Mouse (Mus musculus): ENCODE measurements around the gene Atrip. TPM values are rescaled to one million over a fixed set of nuclear protein-coding genes. Genes with fewer than 3 reads are reported as not detected.

Atrip gene
- polyA plus RNA-seq (2021; fragmentation: Nextera tagmentation), result 19.7 and 20.0 TPM in 2 replicates
- long read RNA-seq, experiment 1, full-length matches to known transcripts, result 24 of 52 reads
- long read RNA-seq, experiment 1, partial matches to known transcripts, result 19 of 52 reads
- long read RNA-seq, experiment 1, other reads (novel, unspliced or antisense), result 9 of 52 reads
- long read RNA-seq, experiment 2, full-length matches to known transcripts, result 122 of 198 reads
- long read RNA-seq, experiment 2, partial matches to known transcripts, result 42 of 198 reads
- long read RNA-seq, experiment 2, other reads (novel, unspliced or antisense), result 34 of 198 reads

DNA sequence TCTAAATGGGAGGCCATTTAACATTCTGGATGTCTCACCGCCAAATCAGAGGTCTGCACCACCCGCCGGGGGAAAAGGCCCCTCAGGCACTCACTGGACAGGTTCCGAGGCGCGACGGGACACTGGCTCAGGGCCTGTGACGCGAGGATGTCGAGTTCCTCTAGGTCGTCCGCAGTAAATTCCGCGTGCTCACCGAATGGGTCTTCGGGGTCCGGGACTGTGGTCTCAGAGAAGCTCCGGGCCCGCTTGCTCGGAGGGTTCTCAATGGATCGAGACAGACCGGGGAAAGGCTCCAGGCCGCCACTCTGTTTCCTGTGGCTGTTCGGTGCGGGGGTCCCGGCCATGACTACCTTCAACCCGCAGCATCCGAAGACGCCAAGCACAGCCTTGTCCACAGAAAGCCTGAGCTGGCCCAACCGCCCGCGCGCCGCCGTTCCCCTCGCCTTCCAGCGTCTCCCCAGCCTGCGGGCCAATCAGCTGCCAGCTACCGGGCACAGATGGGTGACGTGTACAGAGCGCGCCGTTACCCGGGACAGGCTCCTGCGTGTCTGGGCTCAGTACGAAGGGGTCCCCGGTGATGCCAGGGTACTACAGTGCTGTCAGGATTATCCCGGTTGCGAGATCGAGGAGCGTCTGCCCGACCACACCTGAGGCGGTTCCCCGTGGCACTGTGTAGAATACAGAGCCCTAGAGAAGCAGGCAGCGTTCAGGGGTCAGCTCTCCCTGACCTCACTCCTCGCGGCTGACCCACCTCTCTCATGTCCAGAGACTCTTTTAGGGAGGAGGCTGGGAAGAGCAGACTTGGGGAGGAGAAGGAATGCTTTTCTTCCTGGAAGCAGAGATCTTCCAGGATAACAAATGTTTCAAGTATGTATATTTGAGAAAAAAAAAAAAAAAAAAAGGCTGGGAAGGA lies at the start of gene Atrip:
Atrip (minus strand) TSS at position 464 of the 913 bp plus-strand sequence.

DNA sequence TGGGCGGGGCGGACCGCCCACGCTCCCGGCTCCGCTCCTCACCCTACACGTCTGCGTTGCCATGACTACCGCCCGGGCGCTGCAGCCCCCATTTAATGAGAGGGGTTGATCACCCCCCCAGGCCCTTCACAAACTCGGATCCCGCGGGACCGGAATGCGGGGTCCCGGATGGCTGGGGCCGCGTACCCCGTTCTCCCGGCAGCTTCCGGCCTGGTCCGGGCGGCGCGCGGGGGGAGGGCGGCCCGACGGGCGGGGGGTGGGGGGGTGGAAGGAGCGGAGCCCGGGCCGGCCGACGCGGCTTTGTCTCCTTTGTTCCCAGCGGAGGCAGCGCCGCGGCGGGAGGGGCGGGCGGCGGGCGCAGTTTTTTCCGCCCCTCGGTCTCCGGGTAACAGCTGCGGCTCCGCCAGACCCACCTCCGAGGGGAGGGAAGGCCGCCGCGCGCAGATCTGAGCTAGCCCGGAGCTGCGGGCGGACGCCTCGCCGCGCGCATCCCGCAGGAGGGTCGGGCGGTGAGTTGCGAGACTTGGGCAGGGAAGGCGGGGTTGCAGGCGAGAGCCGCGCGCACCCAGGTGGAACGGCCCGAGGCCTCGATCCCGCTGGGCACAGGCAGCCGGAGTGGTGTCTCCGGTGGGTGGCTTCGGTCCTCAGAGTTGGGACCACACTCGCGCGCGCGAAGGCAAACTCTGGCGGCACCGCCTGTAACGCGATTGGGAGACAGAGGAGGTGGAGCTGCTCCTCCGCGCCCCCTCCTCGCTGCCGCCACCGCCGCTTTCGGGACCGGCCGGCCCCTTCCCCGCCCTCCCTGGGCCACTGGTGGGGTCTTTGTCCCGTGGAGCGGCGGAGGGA lies 21.4 kb upstream of the Atrip start, which contains the start of gene Plxnb1:
Plxnb1 (plus strand) TSS at position 253 of the 846 bp plus-strand sequence.

DNA sequence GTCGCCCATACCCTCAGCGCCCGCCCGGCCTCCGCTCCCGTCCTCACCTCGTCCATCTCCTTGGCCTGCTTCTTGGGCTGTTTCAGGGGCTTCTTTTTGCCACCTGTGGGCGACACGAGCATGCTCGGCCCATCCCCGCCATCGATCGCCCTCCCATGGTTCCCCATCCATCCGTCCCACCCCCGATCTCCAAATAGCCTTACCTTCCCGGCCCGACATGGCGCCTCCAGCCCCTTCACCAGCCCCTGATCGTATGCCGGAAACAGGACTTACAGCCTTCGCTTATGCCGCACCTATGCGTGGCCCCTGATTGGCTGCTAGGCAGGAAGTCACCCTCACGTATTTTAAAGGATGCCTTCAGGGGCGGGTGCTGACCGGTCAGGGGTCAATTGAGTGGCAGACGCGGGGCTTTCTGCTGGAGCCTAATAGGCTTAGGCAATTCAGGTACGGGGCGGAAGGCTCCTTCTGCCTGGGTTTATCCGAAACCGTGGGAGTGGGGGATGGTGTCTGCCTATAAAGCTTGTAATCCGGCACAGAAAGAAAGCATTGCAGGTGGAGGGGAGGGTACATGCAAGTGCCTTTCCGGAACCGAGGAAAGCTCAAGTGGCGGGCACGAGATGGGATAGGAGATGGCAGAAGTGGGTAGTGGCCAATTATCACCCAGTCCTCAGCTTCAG lies 8.3 kb upstream of the Atrip start, which contains the start of the genes Ccdc51 and Tma7:
Ccdc51 (plus strand) TSS at position 370 of the 677 bp plus-strand sequence.
Tma7 (minus strand) TSS at position 464 of the 677 bp plus-strand sequence.

DNA sequence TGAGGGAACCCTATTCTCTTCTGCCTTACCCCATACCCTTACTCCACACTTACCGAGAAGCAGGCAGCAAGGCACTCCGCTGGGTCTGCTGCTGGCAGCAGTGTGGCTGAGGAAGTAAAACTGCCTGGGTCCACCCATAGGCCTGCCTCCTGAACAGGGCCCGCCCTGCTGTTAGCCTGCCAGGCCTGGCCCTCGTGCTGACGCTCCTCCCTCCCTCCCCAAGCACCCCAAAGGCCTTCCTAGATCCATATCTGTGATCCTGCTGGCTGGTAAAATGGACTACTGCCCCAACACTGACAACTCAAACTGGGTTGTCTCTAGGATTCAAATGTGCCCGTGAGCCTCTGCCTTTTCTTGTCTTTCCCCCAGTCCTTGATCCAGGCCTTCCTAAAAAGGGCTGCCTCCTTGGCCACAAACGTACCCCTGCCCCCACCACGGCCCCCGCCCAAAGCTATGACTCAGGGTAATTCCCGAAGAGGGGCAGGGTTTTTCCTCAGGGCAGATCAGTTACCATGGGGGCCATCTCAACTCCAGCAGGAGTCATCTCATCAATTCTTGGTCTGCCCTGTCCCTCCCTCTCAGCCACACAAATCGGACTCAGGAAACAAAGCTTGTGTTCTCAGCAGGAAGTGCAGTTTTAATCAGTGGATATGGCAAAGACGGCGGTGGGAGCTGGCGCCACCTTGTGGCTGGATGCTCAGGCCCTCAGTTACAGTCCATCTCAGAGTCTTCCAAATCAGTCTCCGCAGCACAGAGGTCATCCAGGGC lies 14.6 kb downstream of the Atrip start, which contains the start of gene Trex1:
Trex1 (minus strand) TSS at position 599 of the 768 bp plus-strand sequence.

DNA sequence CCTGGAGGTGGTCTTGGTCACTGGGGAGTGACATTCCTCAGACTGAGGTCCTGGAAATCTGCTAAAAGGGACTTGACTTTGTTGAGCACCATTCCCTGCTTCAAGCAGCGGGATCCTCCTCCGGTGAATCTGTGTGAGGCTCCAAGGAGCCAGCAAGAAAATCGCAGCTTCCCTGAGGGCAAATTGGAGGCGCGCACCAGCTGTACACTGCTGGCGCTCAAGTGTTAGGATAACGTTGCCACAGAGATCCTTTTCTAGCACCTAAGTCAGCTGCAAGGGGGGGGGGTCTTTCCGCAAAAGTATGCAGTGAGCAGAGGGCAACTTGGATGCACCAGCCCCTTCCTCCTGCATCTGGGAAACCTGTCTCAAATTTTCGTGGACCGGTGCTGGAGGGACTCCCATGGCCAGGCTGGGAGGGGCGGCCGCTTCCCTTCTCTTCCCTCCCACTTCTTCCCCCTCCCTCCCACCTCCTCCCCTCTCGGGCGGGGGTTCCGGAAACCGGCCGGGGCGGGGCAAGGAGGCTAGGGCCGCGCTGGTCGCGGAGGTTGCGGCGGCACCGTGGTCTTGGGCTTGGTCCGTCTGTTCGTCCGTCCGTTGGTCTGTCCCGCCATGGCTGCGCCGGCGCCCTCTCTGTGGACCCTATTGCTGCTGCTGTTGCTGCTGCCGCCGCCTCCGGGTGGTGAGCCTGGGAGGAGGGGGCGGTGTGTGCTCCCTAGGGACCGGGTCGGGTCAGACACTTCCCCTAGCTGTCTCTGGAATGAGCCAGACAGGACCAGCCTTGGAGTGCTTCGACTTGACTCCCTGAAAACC lies 35.6 kb downstream of the Atrip start, which contains the start of gene Shisa5:
Shisa5 (plus strand) TSS at position 480 of the 810 bp plus-strand sequence.

Other genes with a start within 250 kb of the Atrip start
- gene Celsr3, start 247.8 kb downstream of the Atrip start, polyA plus RNA-seq (2021; fragmentation: Nextera tagmentation), result 1.8 and 3.7 TPM in 2 replicates
- gene Slc26a6, start 220.8 kb downstream of the Atrip start, polyA plus RNA-seq (2021; fragmentation: Nextera tagmentation), result 9.3 and 12.2 TPM in 2 replicates
- 1.0 and 2.9 TPM in 2 replicates for gene Tmem89, start 159.5 kb downstream of the Atrip start, polyA plus RNA-seq (2021; fragmentation: Nextera tagmentation)
- 652 and 670 TPM in 2 replicates for gene Uqcrc1, start 137.5 kb downstream of the Atrip start, polyA plus RNA-seq (2021; fragmentation: Nextera tagmentation)
- gene Col7a1, start 120.5 kb downstream of the Atrip start, polyA plus RNA-seq (2021; fragmentation: Nextera tagmentation), result not detected in 2 replicates
- gene Ucn2, start 88.1 kb downstream of the Atrip start, polyA plus RNA-seq (2021; fragmentation: Nextera tagmentation), result not detected in 2 replicates
- gene Pfkfb4, start 82.3 kb downstream of the Atrip start, polyA plus RNA-seq (2021; fragmentation: Nextera tagmentation), result 4.7 and 5.6 TPM in 2 replicates
- 119 and 124 TPM in 2 replicates for gene Shisa5, start 35.6 kb downstream of the Atrip start, polyA plus RNA-seq (2021; fragmentation: Nextera tagmentation)
- 12.0 and 12.5 TPM in 2 replicates for gene Trex1, start 14.4 kb downstream of the Atrip start, polyA plus RNA-seq (2021; fragmentation: Nextera tagmentation)
- 3.6 and 4.4 TPM in 2 replicates for gene Ccdc51, start 8.4 kb upstream of the Atrip start, polyA plus RNA-seq (2021; fragmentation: Nextera tagmentation)
- gene Tma7, start 8.5 kb upstream of the Atrip start, polyA plus RNA-seq (2021; fragmentation: Nextera tagmentation), result 619 and 702 TPM in 2 replicates
- 15.1 and 22.6 TPM in 2 replicates for gene Plxnb1, start 21.3 kb upstream of the Atrip start, polyA plus RNA-seq (2021; fragmentation: Nextera tagmentation)
- gene Fbxw21, start 87.9 kb upstream of the Atrip start, polyA plus RNA-seq (2021; fragmentation: Nextera tagmentation), result not detected in 2 replicates
- gene Fbxw13, start 121.9 kb upstream of the Atrip start, polyA plus RNA-seq (2021; fragmentation: Nextera tagmentation), result 0.10 and 0.36 TPM in 2 replicates
- gene Fbxw20, start 160.6 kb upstream of the Atrip start, polyA plus RNA-seq (2021; fragmentation: Nextera tagmentation), result not detected in 2 replicates
- not detected in 2 replicates for gene Fbxw14, start 213.6 kb upstream of the Atrip start, polyA plus RNA-seq (2021; fragmentation: Nextera tagmentation)